Mouse (Mus musculus): ENCODE measurements around the gene Ang6.
"Not testable (repeated sequence)": the region's sequence is repeated elsewhere in the genome, so short reads cannot be mapped to it uniquely, and the experiment has no call there.

Ang6 gene

DNA sequence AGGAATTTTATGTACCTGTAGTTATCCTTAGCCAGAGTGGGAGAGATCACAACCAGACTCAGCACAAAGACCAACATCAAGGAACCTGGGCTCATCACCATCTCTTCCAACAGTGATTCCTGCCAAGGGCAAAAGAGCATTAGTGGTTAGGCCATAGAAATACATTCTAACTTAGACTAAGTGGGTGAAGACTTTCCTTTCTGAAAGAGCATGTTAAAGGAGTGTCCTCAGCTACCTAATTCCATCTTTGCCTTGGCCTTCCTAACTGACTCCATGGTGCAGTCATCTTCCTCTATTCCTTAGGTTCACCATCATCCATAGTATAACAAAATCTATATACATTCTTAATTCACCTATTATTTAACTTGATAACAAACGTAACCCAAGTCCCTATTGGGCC lies at the start of gene Ang6:
Gene Ang6, minus strand, starts transcription at position 101 of the 400 bp plus-strand sequence.
- no peak within 1 kb of the TSS for H3K4me3 ChIP-seq (replicated peaks; ENCODE audit: low read length)
- H3K27me3 ChIP-seq (ENCODE audit: insufficient read depth, low read length): no peaks in the 10 kb centered on the region
- H3K36me3 ChIP-seq (ENCODE audit: insufficient read depth, low read length): no peaks in the 10 kb centered on the region
- H3K9me3 ChIP-seq (ENCODE audit: low read length): no peaks in the 10 kb centered on the region
- TF ChIP-seq POU5F1 (IDR thresholded peaks at IDR 0.05; ENCODE audit: borderline replicate concordance, low read length): no peak
- no peak for TF ChIP-seq NANOG (IDR thresholded peaks at IDR 0.05; ENCODE audit: borderline replicate concordance, low read length)
- no peak for TF ChIP-seq CTCF (conservative IDR thresholded peaks at IDR 0.05; ENCODE audit: low read length)
- no peaks in the 10 kb centered on the region for H3K4me1 ChIP-seq (replicated peaks; ENCODE audit: low read depth, low read length)

DNA sequence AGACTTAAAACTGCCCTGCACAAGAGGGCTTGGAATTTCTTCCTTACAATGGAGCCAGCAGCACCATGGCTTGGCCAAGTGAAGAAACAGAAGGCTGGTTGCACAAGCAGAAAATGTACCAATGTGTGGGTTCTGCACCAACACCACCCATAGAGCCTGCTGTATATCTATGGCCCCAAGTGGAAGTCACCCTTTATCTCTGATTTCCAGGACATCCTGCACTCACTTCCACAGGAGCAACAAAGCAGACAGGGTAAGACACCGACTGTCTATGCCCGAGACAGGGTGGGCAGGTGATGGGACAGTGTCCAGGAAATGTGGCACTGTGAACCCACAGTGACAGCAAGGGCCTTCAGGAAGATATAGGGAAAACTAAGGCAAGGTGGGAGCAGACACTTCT lies 44.5 kb upstream of the Ang6 start:
- not testable (repeated sequence) for H3K36me3 ChIP-seq (ENCODE audit: insufficient read depth, low read length); H3K4me1 ChIP-seq (replicated peaks; ENCODE audit: low read depth, low read length); H3K4me3 ChIP-seq (replicated peaks; ENCODE audit: low read length); H3K27me3 ChIP-seq (ENCODE audit: insufficient read depth, low read length)
- H3K9me3 ChIP-seq (ENCODE audit: low read length): peaks cover 19% of the 10 kb centered on the region; the same call in 1 of the 2 replicates

DNA sequence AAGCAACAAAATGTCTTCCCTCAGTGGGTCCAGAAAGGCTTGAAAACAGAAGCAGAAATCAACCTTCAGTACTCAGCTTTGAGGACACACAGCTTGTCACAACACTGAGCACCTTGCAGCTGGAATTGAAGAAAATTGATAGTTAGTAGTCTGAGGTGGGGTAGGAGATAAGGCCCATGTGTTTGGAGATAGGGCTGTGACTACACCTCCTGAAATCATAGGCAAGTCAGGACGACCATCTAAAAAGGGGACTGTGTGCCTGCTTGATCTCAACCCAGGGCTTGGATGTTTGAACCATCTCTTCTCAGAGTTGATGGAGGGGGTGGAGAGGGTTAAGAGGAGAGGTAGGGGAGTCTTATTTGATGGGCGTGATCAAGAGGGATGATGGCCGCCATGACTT lies 29.8 kb upstream of the Ang6 start:
- not testable (repeated sequence) for H3K4me3 ChIP-seq (replicated peaks; ENCODE audit: low read length); H3K9me3 ChIP-seq (ENCODE audit: low read length); H3K4me1 ChIP-seq (replicated peaks; ENCODE audit: low read depth, low read length); H3K27me3 ChIP-seq (ENCODE audit: insufficient read depth, low read length); H3K36me3 ChIP-seq (ENCODE audit: insufficient read depth, low read length)

DNA sequence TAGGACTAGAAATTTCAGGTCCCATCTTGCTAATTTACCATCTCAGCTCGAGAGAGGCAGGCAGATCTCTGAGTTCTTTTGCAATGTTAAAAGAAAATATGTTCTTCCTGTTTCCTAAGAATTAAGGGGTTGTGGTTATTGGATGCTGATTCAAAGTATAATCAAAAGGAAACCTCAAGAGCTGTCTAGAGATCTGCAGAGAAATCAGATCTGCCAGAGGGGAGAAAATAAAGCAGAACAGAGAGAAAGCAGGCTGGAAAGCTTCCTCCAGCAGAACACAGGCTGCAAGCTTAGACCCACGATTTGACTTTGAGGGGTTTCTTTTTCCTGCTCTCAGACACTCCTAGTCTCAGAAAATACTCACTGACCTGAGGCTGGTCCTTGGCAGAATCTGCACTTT lies 7.6 kb upstream of the Ang6 start:
- H3K4me1 ChIP-seq (replicated peaks; ENCODE audit: low read depth, low read length); H3K36me3 ChIP-seq (ENCODE audit: insufficient read depth, low read length); H3K4me3 ChIP-seq (replicated peaks; ENCODE audit: low read length); H3K27me3 ChIP-seq (ENCODE audit: insufficient read depth, low read length); H3K9me3 ChIP-seq (ENCODE audit: low read length): not testable (repeated sequence)

DNA sequence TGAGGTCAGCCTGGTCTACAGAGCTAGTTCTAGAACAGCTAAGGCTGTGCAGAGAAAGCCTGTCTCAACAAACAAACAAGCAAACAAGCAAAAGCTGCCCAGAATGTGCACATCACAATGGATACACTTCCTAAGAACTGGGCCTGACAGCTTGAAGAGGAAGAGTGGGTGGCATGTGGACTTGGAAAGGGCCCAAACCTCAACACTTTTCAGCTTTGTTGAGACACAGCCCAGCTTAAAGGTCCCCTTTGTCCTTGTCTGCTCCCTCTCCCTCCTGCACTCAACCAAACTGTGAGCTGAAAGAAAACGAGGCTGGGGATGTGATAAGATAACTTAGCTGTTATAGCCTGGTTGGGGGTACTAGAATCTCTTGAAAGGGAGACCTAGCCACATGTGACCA lies 6.0 kb upstream of the Ang6 start:
- not testable (repeated sequence) for H3K4me1 ChIP-seq (replicated peaks; ENCODE audit: low read depth, low read length); H3K4me3 ChIP-seq (replicated peaks; ENCODE audit: low read length); H3K27me3 ChIP-seq (ENCODE audit: insufficient read depth, low read length); H3K9me3 ChIP-seq (ENCODE audit: low read length); H3K36me3 ChIP-seq (ENCODE audit: insufficient read depth, low read length)

DNA sequence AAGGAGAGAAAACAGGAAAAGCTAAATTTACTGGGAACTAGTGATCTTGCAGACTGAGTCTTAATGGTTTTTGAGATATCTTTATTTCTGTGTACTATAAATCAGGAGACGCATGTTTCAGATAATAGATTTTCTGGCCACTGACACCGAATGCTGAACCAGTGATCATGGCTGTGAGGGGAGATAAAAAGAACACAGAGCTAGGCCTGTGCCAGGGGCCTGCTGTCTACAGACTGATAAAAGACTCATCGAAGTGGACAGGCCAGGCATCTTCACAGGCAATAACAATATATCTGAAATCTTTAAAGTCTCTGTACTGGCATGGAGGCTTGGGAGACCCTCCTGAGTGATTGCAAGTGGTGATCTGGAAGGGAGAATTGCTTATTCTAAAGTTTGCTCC lies 469 bp downstream of the Ang6 start:
- H3K9me3 ChIP-seq (ENCODE audit: low read length): no peaks in the 10 kb centered on the region

DNA sequence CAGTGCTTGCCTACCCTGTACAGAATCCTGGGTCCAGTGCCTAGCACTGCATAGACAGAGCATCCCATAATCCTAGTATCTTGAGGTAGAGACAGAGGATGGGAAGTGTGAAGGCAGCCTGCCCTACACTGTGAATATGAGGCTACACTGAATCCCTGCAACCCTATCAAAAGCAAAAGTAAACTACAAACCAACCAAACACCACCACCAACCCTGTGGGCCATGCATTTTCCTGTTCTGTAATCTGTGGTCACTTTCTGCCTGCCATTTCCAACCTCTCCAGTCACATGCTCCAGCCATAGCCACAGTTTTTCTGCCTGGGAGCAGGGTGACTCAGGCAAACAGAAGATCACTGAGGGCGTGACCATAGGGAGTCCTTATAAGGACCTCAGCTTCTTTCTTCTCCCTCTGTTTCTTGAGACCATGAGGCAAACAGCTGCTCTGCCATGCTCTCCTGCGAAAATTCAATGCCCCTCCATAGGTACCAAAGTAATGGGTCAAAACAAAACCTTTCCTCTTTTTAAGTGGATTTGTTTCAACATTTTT lies 3.5 kb downstream of the Ang6 start:
- not testable (repeated sequence) for H3K4me3 ChIP-seq (replicated peaks; ENCODE audit: low read length); H3K36me3 ChIP-seq (ENCODE audit: insufficient read depth, low read length); H3K4me1 ChIP-seq (replicated peaks; ENCODE audit: low read depth, low read length); H3K9me3 ChIP-seq (ENCODE audit: low read length); H3K27me3 ChIP-seq (ENCODE audit: insufficient read depth, low read length)

More for the DNA sequence above, 469 bp downstream of the Ang6 start:
- no peaks in the 10 kb centered on the region for H3K36me3 ChIP-seq (ENCODE audit: insufficient read depth, low read length)
- TF ChIP-seq NANOG (IDR thresholded peaks at IDR 0.05; ENCODE audit: borderline replicate concordance, low read length): no peak
- TF ChIP-seq CTCF (conservative IDR thresholded peaks at IDR 0.05; ENCODE audit: low read length): no peak
- no peak for TF ChIP-seq POU5F1 (IDR thresholded peaks at IDR 0.05; ENCODE audit: borderline replicate concordance, low read length)
- no peaks in the 10 kb centered on the region for H3K4me1 ChIP-seq (replicated peaks; ENCODE audit: low read depth, low read length)
- H3K27me3 ChIP-seq (ENCODE audit: insufficient read depth, low read length): no peaks in the 10 kb centered on the region
- no peak overlapping the region for H3K4me3 ChIP-seq (replicated peaks; ENCODE audit: low read length)

DNA sequence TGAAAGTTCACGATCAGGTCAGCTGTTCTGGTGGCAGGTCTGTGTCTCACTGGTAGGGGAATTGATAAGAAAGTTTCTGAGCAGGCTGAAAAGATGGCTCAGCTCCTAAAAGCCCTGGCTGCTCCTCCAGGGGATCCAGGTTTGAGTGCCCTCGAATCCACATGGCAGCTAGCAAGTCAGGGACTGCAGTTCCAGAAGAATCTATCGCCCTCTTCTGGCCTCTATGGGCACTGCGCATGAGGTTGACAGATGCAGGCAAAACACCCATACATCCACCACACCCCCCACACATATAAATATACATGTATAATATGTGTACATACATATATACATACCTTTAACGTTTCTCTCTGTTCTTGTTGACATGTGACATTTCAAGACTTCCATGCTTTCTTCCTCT lies 14.7 kb downstream of the Ang6 start:
- not testable (repeated sequence) for H3K4me3 ChIP-seq (replicated peaks; ENCODE audit: low read length); H3K9me3 ChIP-seq (ENCODE audit: low read length); H3K4me1 ChIP-seq (replicated peaks; ENCODE audit: low read depth, low read length); H3K36me3 ChIP-seq (ENCODE audit: insufficient read depth, low read length)
- TF ChIP-seq CTCF (conservative IDR thresholded peaks at IDR 0.05; ENCODE audit: low read length): peak; percentile 57
- peaks cover 13% of the 10 kb centered on the region for H3K27me3 ChIP-seq (ENCODE audit: insufficient read depth, low read length)

DNA sequence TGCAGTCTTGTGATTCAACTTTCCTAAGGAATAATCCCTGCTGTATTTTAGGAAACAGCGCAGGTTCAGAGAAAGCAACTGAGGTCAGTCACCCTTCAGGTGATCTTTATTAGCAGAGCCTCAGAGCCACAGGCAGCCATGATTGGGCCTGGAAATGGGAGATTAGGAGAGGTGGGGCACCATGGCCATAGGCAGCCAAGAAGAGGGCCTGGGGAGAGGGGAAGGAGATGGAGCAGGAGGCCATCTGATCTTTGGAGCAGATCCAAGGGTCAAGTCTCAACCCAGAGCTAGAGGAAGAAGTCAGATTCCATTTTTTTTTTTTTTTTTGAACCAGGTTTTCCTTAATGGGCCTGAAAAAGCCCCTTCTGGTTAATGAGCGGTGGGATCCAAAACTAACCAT lies 15.9 kb downstream of the Ang6 start:
- no peaks in the 10 kb centered on the region for H3K36me3 ChIP-seq (ENCODE audit: insufficient read depth, low read length)
- no peaks in the 10 kb centered on the region for H3K9me3 ChIP-seq (ENCODE audit: low read length)
- H3K4me1 ChIP-seq (replicated peaks; ENCODE audit: low read depth, low read length): no peaks in the 10 kb centered on the region
- H3K27me3 ChIP-seq (ENCODE audit: insufficient read depth, low read length): peaks cover 13% of the 10 kb centered on the region
- H3K4me3 ChIP-seq (replicated peaks; ENCODE audit: low read length): no peak overlapping the region
- TF ChIP-seq NANOG (IDR thresholded peaks at IDR 0.05; ENCODE audit: borderline replicate concordance, low read length): no peak
- TF ChIP-seq CTCF (conservative IDR thresholded peaks at IDR 0.05; ENCODE audit: low read length): no peak
- TF ChIP-seq POU5F1 (IDR thresholded peaks at IDR 0.05; ENCODE audit: borderline replicate concordance, low read length): no peak

DNA sequence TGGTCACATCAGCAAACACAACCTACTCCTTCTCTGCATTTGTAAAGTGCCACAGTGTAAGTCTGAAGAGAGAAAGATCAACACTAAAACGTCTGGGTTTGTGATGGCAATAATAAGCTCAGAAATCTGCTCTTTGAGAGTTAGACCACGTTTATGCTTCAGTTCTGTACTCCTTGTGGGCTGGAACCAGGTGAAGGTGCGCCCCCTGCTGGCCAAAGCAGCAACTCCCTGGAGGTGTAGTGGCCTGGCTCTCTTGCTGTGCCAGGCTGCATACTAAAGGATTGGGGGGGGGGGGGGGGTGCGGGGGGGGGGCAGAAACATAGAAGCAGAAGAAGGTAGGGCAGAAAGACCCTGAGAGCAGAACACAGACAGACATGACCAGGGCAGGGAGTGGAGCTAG lies 18.2 kb downstream of the Ang6 start:
- H3K27me3 ChIP-seq (ENCODE audit: insufficient read depth, low read length): peaks cover 13% of the 10 kb centered on the region
- H3K36me3 ChIP-seq (ENCODE audit: insufficient read depth, low read length): no peaks in the 10 kb centered on the region
- H3K9me3 ChIP-seq (ENCODE audit: low read length): no peaks in the 10 kb centered on the region
- no peak overlapping the region for H3K4me3 ChIP-seq (replicated peaks; ENCODE audit: low read length)
- no peak for TF ChIP-seq POU5F1 (IDR thresholded peaks at IDR 0.05; ENCODE audit: borderline replicate concordance, low read length)
- peak; percentile 27; the same call in 1 of the 2 replicates for TF ChIP-seq CTCF (conservative IDR thresholded peaks at IDR 0.05; ENCODE audit: low read length)
- no peaks in the 10 kb centered on the region for H3K4me1 ChIP-seq (replicated peaks; ENCODE audit: low read depth, low read length)

Measured in E14TG2a.4 (cell line).